Mouse (Mus musculus) testis, adult 2 months (tissue): Measurements from ENCODE around the gene Anapc11.

Experiments used
- CTCF ChIP-seq: fragments of 200-500 bp; IDR thresholded peaks from 2 replicates; pipeline ENCODE4 v1.5.1; 2012; ENCODE audit warnings: low read depth, mild to moderate bottlenecking, inconsistent platforms, low read length, moderate library complexity; ENCODE audit not compliant: control insufficient read depth, insufficient read depth, insufficient replicate concordance
- POLR2A ChIP-seq: fragments of 200-500 bp; IDR thresholded peaks from 2 replicates; pipeline ENCODE4 v1.6.1; 2012; ENCODE audit warnings: low read depth, mild to moderate bottlenecking, inconsistent platforms, low read length, moderate library complexity; ENCODE audit not compliant: control insufficient read depth

GRCm38 (mm10) chr11:120629911-120630310, 31.7 kb downstream of the Anapc11 start:
- TF ChIP-seq POLR2A (no peak), CTCF (no peak)
